Mouse (Mus musculus) midbrain, embryonic 14.5 days (tissue): ENCODE results near the gene Utrn. TPM values are rescaled to one million over a fixed set of nuclear protein-coding genes. Genes with fewer than 3 reads are reported as not detected.

Source experiments
- ATAC-seq: fragments of 200-750 bp; cut with Nextera tagmentation; 2 replicates; pipeline ENCODE4 v1.8.0; 2017; ENCODE audit warnings: moderate number of reproducible peaks, moderate library complexity; ENCODE audit not compliant: low FRiP score, low TSS enrichment
- DNase-seq: peaks from one replicate; pipeline ENCODE4 v3.0.0-alpha.2; 2015
- H3K27ac ChIP-seq: fragments of 300-500 bp; sonication (generic); replicated peaks from 2 replicates; pipeline ENCODE4 v1.5.1; 2014; ENCODE audit warnings: mild to moderate bottlenecking, low read depth, low read length, moderate library complexity
- H3K27me3 ChIP-seq: fragments of 300-500 bp; sonication (generic); 2 replicates; pipeline ENCODE4 v1.6.1; 2014; ENCODE audit warnings: low read length, control low read depth, mixed read lengths; ENCODE audit not compliant: control insufficient read depth, insufficient read depth
- H3K36me3 ChIP-seq: fragments of 300-500 bp; sonication (generic); 2 replicates; pipeline ENCODE4 v1.6.1; 2014; ENCODE audit warnings: low read length, control low read depth; ENCODE audit not compliant: control insufficient read depth, insufficient read depth
- H3K4me1 ChIP-seq: fragments of 300-500 bp; sonication (generic); 2 replicates; pipeline ENCODE4 v1.6.1; 2014; ENCODE audit warnings: mild to moderate bottlenecking, antibody characterized with exemption, low read length, control low read depth; ENCODE audit not compliant: control insufficient read depth, insufficient read depth
- H3K4me2 ChIP-seq: fragments of 300-500 bp; sonication (generic); 2 replicates; pipeline ENCODE4 v1.6.1; 2014; ENCODE audit warnings: mild to moderate bottlenecking, low read length, moderate library complexity
- H3K4me3 ChIP-seq: fragments of 300-500 bp; sonication (generic); replicated peaks from 2 replicates; pipeline ENCODE4 v1.5.1; 2014; ENCODE audit warnings: low read depth, low read length
- H3K9ac ChIP-seq: fragments of 300-500 bp; sonication (generic); replicated peaks from 2 replicates; pipeline ENCODE4 v1.6.1; 2014; ENCODE audit warnings: mild to moderate bottlenecking, low read length, moderate library complexity
- H3K9me3 ChIP-seq: fragments of 300-500 bp; sonication (generic); 2 replicates; pipeline ENCODE4 v1.6.1; 2016; ENCODE audit warnings: low read length, control low read depth, mixed read lengths; ENCODE audit not compliant: control insufficient read depth
- WGBS: fragments of 180-500 bp; shearing (Covaris S2); extraction: QIAGEN DNeasy Blood & Tissue Kit; methylation state at CpG from one replicate; pipeline ENCODE4 v1.1.7; 2014; 5-methylcytosine and 5-hydroxymethylcytosine counted together
- polyA plus RNA-seq: library from polyadenylated mRNA; unstranded; fragments of >200 nt; fragmentation: Nextera tagmentation; extraction: Ambion mirVana; gene quantifications from 2 replicates; pipeline ENCODE4 v1.2.1, GENCODE M21; 2014

Utrn gene
- polyA plus RNA-seq, 1 experiment from 2014 or later = 19.1 TPM

GRCm38 (mm10) chr10:12853196-12853620 lies 16.0 kb downstream of the Utrn start:
- Histone ChIP-seq H3K4me1 (no peaks in the 10 kb centered on the region), H3K27ac (no peak overlapping the region), H3K36me3 (no peaks in the 10 kb centered on the region), H3K9ac (no peak overlapping the region), H3K27me3 (no peaks in the 10 kb centered on the region), H3K4me3 (no peak overlapping the region), H3K9me3 (no peaks in the 10 kb centered on the region), H3K4me2 (no peak overlapping the region)
- WGBS = 84% methylated on average over 7 of the region's 7 CpGs
- no peak for DNase-seq
- no peak for ATAC-seq

GRCm38 (mm10) chr10:12852416-12853195 lies 16.6 kb downstream of the Utrn start:
- Histone ChIP-seq H3K27ac (no peak overlapping the region), H3K4me3 (no peak overlapping the region)
- 82% methylated on average over 15 of the region's 15 CpGs for WGBS

GRCm38 (mm10) chr10:12850781-12851471 lies 18.2 kb downstream of the Utrn start:
- DNase-seq = no peak
- no peaks in the 10 kb centered on the region for H3K4me1 ChIP-seq
- ATAC-seq = no peak
- H3K36me3 ChIP-seq = no peaks in the 10 kb centered on the region
- H3K4me3 ChIP-seq = no peak overlapping the region
- no peaks in the 10 kb centered on the region for H3K27me3 ChIP-seq
- WGBS = 92% methylated on average over 7 of the region's 7 CpGs
- H3K9me3 ChIP-seq = no peaks in the 10 kb centered on the region
- no peak overlapping the region for H3K9ac ChIP-seq
- H3K27ac ChIP-seq = no peak overlapping the region
- H3K4me2 ChIP-seq = no peak overlapping the region

More at GRCm38 (mm10) chr10:12852416-12853195, 16.6 kb downstream of the Utrn start:
- no peaks in the 10 kb centered on the region for H3K27me3 ChIP-seq
- H3K4me1 ChIP-seq = no peaks in the 10 kb centered on the region
- DNase-seq (no peak), ATAC-seq (no peak; the same call in 1 of the 2 replicates)
- H3K4me2 ChIP-seq = no peak overlapping the region
- H3K9ac ChIP-seq = no peak overlapping the region
- no peaks in the 10 kb centered on the region for H3K36me3 ChIP-seq
- H3K9me3 ChIP-seq = no peaks in the 10 kb centered on the region

GRCm38 (mm10) chr10:12848322-12849108 lies 20.6 kb downstream of the Utrn start:
- no peak for DNase-seq
- no peak for ATAC-seq
- Histone ChIP-seq H3K4me2 (no peak overlapping the region), H3K9ac (no peak overlapping the region), H3K27ac (no peak overlapping the region), H3K4me3 (no peak overlapping the region), H3K9me3 (no peaks in the 10 kb centered on the region), H3K27me3 (no peaks in the 10 kb centered on the region), H3K36me3 (no peaks in the 10 kb centered on the region), H3K4me1 (no peaks in the 10 kb centered on the region)
- 80% methylated on average over 10 of the region's 10 CpGs for WGBS

- DNase-seq = no peak
- Histone ChIP-seq H3K4me2 (no peak overlapping the region), H3K27me3 (no peaks in the 10 kb centered on the region), H3K9me3 (no peaks in the 10 kb centered on the region), H3K27ac (no peak overlapping the region), H3K36me3 (no peaks in the 10 kb centered on the region), H3K9ac (no peak overlapping the region), H3K4me1 (no peaks in the 10 kb centered on the region), H3K4me3 (no peak overlapping the region)
- 91% methylated on average over 4 of the region's 4 CpGs for WGBS
- no peak for ATAC-seq
Observed at GRCm38 (mm10) chr10:12842543-12842942, 26.6 kb downstream of the Utrn start.

GRCm38 (mm10) chr10:12841497-12841896 lies 27.7 kb downstream of the Utrn start:
- DNase-seq (no peak), ATAC-seq (no peak)
- no peaks in the 10 kb centered on the region for H3K36me3 ChIP-seq
- H3K27ac ChIP-seq = no peak overlapping the region
- H3K9me3 ChIP-seq = no peaks in the 10 kb centered on the region
- WGBS = 81% methylated on average over 5 of the region's 5 CpGs
- no peaks in the 10 kb centered on the region for H3K4me1 ChIP-seq
- H3K9ac ChIP-seq = no peak overlapping the region
- H3K4me2 ChIP-seq = no peak overlapping the region
- H3K4me3 ChIP-seq = no peak overlapping the region
- no peaks in the 10 kb centered on the region for H3K27me3 ChIP-seq

GRCm38 (mm10) chr10:12837636-12838035 lies 31.5 kb downstream of the Utrn start:
- H3K27me3 ChIP-seq = no peaks in the 10 kb centered on the region
- 57% methylated on average over 1 of the region's 1 CpGs for WGBS
- H3K9ac ChIP-seq = no peak overlapping the region
- no peaks in the 10 kb centered on the region for H3K36me3 ChIP-seq
- ATAC-seq = no peak
- H3K4me2 ChIP-seq = no peak overlapping the region
- H3K4me1 ChIP-seq = no peaks in the 10 kb centered on the region
- no peak for DNase-seq
- no peak overlapping the region for H3K4me3 ChIP-seq
- H3K9me3 ChIP-seq = no peaks in the 10 kb centered on the region
- no peak overlapping the region for H3K27ac ChIP-seq

- H3K9me3 ChIP-seq = no peaks in the 10 kb centered on the region
- H3K4me3 ChIP-seq = no peak overlapping the region
- no peak overlapping the region for H3K27ac ChIP-seq
- no peak for ATAC-seq
- WGBS = 91% methylated on average over 14 of the region's 14 CpGs
- no peak overlapping the region for H3K4me2 ChIP-seq
- no peaks in the 10 kb centered on the region for H3K27me3 ChIP-seq
- H3K36me3 ChIP-seq = no peaks in the 10 kb centered on the region
- H3K9ac ChIP-seq = no peak overlapping the region
- no peak for DNase-seq
- no peaks in the 10 kb centered on the region for H3K4me1 ChIP-seq
Observed at GRCm38 (mm10) chr10:12836048-12836816, 32.9 kb downstream of the Utrn start.
